Mouse (Mus musculus) left cerebral cortex, postnatal 14 days (tissue): ENCODE measurements around the gene Gtse1. TPM values are rescaled to one million over a fixed set of nuclear protein-coding genes. Genes with fewer than 3 reads are reported as not detected.

Experiments
- DNase-seq, 2 experiments: peaks; one replicate each; pipeline ENCODE4 v3.0.0; 2021 to 2022; ENCODE audit warnings: low spot score in 2 of 2, mixed read lengths in 1 of 2
- intact Hi-C: fragments of 180-260 bp; cut with DNase I; formaldehyde crosslinking; loops from one replicate; pipeline ENCODE4 v1.15.1; 2025
- total RNA-seq, 2 experiments: library from RNA; stranded (reverse); gene quantifications; 2 replicates each; pipeline ENCODE4 v1.2.3; 2021

The Gtse1 gene
- total RNA-seq, 2 experiments from 2014 or later = 0.76 to 0.90 TPM

DNA sequence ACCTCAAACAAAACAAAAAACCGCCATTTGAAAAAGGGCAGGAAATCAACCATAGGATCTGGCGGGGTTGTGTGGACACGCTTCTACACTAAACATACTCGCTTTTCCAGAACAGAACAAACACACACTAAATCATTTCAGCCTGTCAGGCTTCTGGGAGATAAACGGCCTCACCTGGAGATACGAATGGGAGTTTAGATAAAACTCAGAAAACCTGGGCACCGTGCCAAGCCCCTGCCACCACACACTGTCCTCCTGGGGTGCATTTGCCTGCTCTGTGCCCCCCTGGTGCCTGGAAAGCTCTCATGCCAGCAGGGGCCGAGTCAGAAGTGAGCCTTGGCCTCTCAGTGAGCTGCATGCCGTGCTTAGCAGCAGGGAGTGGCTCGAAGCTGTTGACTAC lies 50.4 kb downstream of the Gtse1 start:
- intact Hi-C loops = loop anchor here (5.0 kb wide), 1 partner anchor 127 kb away; no protein-coding TSS in a partner anchor
- DNase-seq = no peak

DNA sequence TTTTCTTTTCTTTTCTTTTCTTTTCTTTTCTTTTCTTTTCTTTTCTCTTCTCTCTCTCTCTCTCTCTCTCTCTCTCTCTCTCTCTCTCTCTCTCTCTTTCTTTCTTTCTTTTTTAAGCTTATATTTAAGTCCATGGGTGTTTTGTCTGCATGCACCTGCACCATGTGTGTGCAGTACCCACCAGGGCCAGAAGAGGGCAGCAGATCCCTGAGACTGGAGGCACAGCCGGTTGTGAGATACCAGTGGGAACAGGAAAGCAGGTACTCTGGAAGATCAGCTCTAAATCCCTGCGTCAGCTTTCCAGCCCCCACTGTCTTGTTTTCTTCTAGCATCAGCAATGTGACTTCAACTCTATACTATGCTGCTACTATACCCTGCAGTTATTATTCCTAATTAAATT lies 54.1 kb downstream of the Gtse1 start:
- intact Hi-C loops = loop anchor here (5.0 kb wide), 1 partner anchor 124 kb away; no protein-coding TSS in a partner anchor
- peak; percentile 64 to 70 for DNase-seq

DNA sequence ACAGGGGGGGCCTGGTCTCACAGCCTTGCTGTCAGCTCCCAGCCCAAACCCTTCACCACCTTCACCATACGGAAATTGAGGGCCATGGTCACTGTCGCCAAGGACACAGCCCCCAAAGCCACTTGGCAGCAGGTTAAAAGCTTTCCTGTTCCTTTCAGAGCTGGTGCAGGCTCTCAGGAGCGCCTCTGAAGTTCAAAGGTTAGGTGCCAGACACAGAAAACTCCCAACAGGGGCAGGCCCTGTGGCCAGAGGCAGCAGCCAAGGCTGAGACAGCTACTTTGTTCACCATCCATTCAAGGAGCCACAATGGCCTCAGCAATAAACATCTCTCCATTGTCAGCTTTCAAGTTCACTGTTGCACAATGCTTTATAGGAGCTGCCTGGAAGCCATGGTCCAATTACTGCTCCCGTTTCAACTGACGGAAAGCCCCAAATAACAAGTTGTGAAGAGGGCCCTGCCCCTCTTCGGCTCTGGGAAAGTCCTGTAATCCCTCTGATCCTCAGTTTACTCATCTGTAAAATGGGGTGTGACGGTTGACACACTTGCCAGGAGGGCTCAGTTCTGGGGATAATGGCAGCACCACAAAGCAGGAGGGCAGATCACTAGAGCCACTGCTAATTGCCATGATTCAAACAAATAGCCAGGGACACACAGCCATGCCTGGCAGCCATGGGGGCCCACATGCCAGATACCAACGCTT lies 59.8 kb downstream of the Gtse1 start:
- intact Hi-C loops = no loop called here
- no peak for DNase-seq

DNA sequence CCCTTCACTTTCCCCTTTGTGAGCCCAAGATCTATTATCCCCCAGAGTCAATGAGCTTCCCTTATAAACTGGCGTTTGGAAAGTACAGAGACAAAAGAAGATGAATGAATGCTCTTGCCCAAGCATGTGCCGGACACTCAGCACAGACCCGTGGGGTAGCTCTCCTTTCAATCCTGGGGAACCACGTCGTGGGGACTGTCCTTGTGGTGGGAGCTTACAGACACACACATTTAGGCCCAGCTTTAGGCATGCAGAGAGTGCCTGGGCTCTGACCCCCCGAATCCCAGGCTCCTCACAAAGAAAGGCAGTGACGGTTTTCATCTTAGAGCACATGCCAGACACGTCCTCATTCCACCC lies 60.3 kb downstream of the Gtse1 start:
- no peak for DNase-seq
- intact Hi-C loops = no loop called here

DNA sequence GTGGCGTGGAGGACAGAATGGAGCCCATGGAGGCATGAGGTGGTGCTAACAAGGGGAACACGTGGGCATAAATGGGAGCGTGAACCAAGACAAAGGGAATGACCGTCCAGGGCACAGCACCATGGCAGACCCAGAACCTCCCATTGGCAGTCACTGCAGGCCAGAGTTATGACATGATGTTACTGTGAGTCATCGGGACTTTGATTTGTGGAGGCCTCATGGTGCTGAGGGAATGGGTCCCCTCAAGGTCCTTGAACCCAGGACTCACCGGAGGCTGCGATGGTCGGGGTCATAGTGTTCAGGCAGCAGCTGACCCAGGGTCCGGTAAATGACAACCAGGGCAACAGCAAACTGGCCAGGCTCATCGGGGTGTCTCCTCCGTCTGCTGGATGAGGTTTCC lies 62.3 kb downstream of the Gtse1 start:
- intact Hi-C loops = no loop called here

More for the DNA sequence above, 62.3 kb downstream of the Gtse1 start:
- no peak for DNase-seq

Other genes with a start within 250 kb of the Gtse1 start
- 1 to 10 TPM; 3.7 to 4.6 TPM for gene Ppara, start 124.8 kb upstream of the Gtse1 start, total RNA-seq
- gene Cdpf1, start 48.0 kb upstream of the Gtse1 start, total RNA-seq = 10 to 100 TPM; 21.7 to 22.2 TPM
- under 1 TPM; 0.34 to 0.51 TPM for gene Pkdrej, start 38.0 kb upstream of the Gtse1 start, total RNA-seq
- 1 to 10 TPM; 4.6 to 4.7 TPM for gene Ttc38, start 27.4 kb upstream of the Gtse1 start, total RNA-seq
- gene Trmu, start 19.6 kb downstream of the Gtse1 start, total RNA-seq = 10 to 100 TPM; 29.4 to 32.2 TPM
- 1 to 10 TPM; 2.2 to 3.1 TPM for gene Celsr1, start 174.0 kb downstream of the Gtse1 start, total RNA-seq
- 10 to 100 TPM; 37.2 to 44.3 TPM for gene Gramd4, start 197.9 kb downstream of the Gtse1 start, total RNA-seq